Mouse (Mus musculus) liver, embryonic 11.5 days (tissue): ENCODE results near the gene Slit1. TPM values are rescaled to one million over a fixed set of nuclear protein-coding genes. Genes with fewer than 3 reads are reported as not detected.
A peak's percentile ranks its signal among the peaks of the same experiment; 100 is the strongest.

ENCODE experiments used
- ATAC-seq: fragments of 200-750 bp; cut with Nextera tagmentation; replicated peaks from 2 replicates; pipeline ENCODE4 v1.8.0; 2017; ENCODE audit warnings: moderate number of reproducible peaks, mild to moderate bottlenecking, moderate TSS enrichment, moderate library complexity; ENCODE audit not compliant: low FRiP score
- DNase-seq: peaks from one replicate; pipeline ENCODE4 v3.0.0-alpha.2; 2017; ENCODE audit warnings: low spot score
- H3K27ac ChIP-seq: fragments of 300-500 bp; sonication (generic); 2 replicates; pipeline ENCODE4 v1.5.1; 2014; ENCODE audit warnings: mild to moderate bottlenecking, low read depth, low read length, control low read depth
- H3K27me3 ChIP-seq: fragments of 300-500 bp; sonication (generic); replicated peaks from 2 replicates; pipeline ENCODE4 v1.6.1; 2014; ENCODE audit warnings: low read length, mixed read lengths; ENCODE audit not compliant: control insufficient read depth, insufficient read depth
- H3K36me3 ChIP-seq: fragments of 300-500 bp; sonication (generic); 2 replicates; pipeline ENCODE4 v1.6.1; 2014; ENCODE audit warnings: mild to moderate bottlenecking, low read length, moderate library complexity, mixed read lengths; ENCODE audit not compliant: control insufficient read depth, insufficient read depth
- H3K4me1 ChIP-seq: fragments of 300-500 bp; sonication (generic); replicated peaks from 2 replicates; pipeline ENCODE4 v1.6.1; 2014; ENCODE audit warnings: low read length, mixed read lengths; ENCODE audit not compliant: control insufficient read depth, insufficient read depth
- H3K4me2 ChIP-seq: fragments of 300-500 bp; sonication (generic); 2 replicates; pipeline ENCODE4 v1.6.1; 2014; ENCODE audit warnings: mild to moderate bottlenecking, control low read depth, moderate library complexity
- H3K4me3 ChIP-seq: fragments of 300-500 bp; sonication (generic); 2 replicates; pipeline ENCODE4 v1.5.1; 2014; ENCODE audit warnings: low read depth, low read length, control low read depth
- H3K9ac ChIP-seq: fragments of 300-500 bp; sonication (generic); 2 replicates; pipeline ENCODE4 v1.6.1; 2014; ENCODE audit warnings: low read depth, low read length, control low read depth
- H3K9me3 ChIP-seq: fragments of 300-500 bp; sonication (generic); 2 replicates; pipeline ENCODE4 v1.6.1; 2016; ENCODE audit warnings: low read length, inconsistent platforms, mixed read lengths; ENCODE audit not compliant: control insufficient read depth
- WGBS: fragments of 180-500 bp; shearing (Covaris S2); extraction: QIAGEN DNeasy Blood & Tissue Kit; methylation state at CpG from one replicate; pipeline ENCODE4 v1.1.7; 2014; 5-methylcytosine and 5-hydroxymethylcytosine counted together
- polyA plus RNA-seq: library from polyadenylated mRNA; unstranded; fragments of >200 nt; fragmentation: Nextera tagmentation; extraction: Ambion mirVana; gene quantifications from 2 replicates; pipeline ENCODE4 v1.2.1, GENCODE M21; 2014

Gene Slit1
- polyA plus RNA-seq, 1 experiment from 2014 or later: 0.26 TPM

DNA sequence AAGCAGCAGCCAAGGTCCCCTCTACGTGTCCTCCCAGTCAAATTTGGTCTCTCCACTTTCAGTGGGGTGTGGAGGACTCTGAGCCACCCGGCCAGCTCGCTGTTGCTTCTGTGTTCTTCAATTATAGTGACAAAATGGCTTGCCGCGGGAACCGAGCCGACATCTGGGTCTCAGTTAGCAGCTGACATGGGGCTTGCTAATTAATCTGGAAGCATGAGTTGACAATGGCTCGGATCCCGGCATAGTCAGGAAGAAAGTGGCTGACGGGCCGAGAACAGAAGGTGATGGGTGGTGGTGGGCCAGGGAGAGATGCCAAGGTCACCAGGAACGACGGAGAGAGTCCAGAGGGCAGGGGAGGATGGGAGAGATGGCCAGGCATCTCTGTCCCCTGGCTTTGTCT lies 55.2 kb downstream of the Slit1 start:
- H3K4me1 ChIP-seq: no peaks in the 10 kb centered on the region
- H3K27ac ChIP-seq: no peak overlapping the region
- ATAC-seq (no peak), DNase-seq (no peak)
- H3K9ac ChIP-seq: no peak overlapping the region
- no peak overlapping the region for H3K4me2 ChIP-seq
- no peak overlapping the region for H3K4me3 ChIP-seq
- 71% methylated on average over 13 of the region's 13 CpGs for WGBS
- no peaks in the 10 kb centered on the region for H3K27me3 ChIP-seq
- H3K36me3 ChIP-seq: no peaks in the 10 kb centered on the region
- no peaks in the 10 kb centered on the region for H3K9me3 ChIP-seq

- 84% methylated on average over 8 of the region's 8 CpGs for WGBS
- Histone ChIP-seq H3K9me3 (no peaks in the 10 kb centered on the region), H3K27me3 (no peaks in the 10 kb centered on the region), H3K4me3 (no peak overlapping the region), H3K36me3 (no peaks in the 10 kb centered on the region), H3K4me1 (no peaks in the 10 kb centered on the region), H3K27ac (no peak overlapping the region), H3K9ac (no peak overlapping the region), H3K4me2 (no peak overlapping the region)
- DNase-seq (no peak), ATAC-seq (no peak)
Measured at GRCm38 (mm10) chr19:41687836-41688235, 55.6 kb downstream of the Slit1 start.

- H3K27me3 ChIP-seq: no peaks in the 10 kb centered on the region
- no peak for ATAC-seq
Measured at GRCm38 (mm10) chr19:41686194-41686593, 57.3 kb downstream of the Slit1 start.

DNA sequence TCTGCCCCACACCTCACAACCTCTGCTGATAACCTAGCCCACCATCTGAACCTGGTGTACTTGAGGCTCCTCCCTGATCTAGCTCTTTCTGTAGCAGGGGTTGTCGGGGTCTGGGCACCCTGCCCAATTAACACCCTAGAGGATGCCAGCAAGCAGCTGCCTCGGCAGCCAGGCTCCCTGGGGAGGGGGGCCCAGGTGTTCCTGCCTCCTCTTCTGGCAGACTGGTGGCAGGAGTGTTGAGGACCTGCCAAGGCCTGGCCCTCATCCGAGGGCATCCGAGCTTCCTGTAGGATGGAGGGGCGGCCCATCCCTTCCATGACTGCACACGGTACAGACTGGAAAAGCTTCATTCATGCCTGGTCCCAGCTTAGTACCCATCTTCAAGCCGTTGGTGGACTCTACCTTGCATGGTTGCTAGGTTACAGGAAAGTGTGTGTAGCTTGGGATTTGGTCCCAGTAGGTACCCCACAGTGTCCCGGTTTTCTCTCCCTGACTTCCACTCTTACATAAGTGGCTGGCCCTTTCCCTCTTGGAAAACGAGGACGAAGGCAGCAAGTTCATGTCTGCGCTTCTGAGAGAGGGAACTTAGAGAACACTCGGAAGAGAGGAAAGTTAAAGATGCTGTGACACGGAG lies 57.9 kb downstream of the Slit1 start:
- Histone ChIP-seq H3K4me1 (no peaks in the 10 kb centered on the region), H3K9ac (no peak overlapping the region), H3K9me3 (no peaks in the 10 kb centered on the region), H3K27ac (no peak overlapping the region), H3K36me3 (no peaks in the 10 kb centered on the region), H3K27me3 (no peaks in the 10 kb centered on the region), H3K4me3 (no peak overlapping the region), H3K4me2 (no peak overlapping the region)
- no peak for DNase-seq
- ATAC-seq: no peak
- 82% methylated on average over 13 of the region's 13 CpGs for WGBS

More at GRCm38 (mm10) chr19:41686194-41686593, 57.3 kb downstream of the Slit1 start:
- WGBS: 81% methylated on average over 2 of the region's 2 CpGs
- Histone ChIP-seq H3K9me3 (no peaks in the 10 kb centered on the region), H3K36me3 (no peaks in the 10 kb centered on the region), H3K4me3 (no peak overlapping the region), H3K4me2 (no peak overlapping the region), H3K4me1 (no peaks in the 10 kb centered on the region), H3K27ac (no peak overlapping the region), H3K9ac (no peak overlapping the region)
- no peak for DNase-seq

DNA sequence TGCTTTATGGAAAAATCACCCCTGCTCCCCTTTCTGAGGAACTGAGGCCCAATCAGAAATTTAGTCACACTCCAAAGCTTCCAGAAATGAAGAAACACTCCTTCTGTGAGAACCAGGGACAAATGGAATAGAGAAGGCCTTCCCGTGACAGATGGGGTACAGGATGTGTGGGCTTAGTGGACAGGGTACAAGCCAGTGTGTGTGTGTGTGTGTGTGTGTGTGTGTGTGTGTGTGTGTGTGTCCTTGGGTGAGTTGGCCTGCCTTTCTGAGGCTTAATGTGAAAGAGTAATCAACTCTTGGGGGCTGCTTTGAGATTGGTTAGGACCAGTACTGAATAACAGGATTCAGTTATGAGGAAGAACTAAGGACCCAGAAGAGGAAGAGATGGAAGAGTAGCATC lies 58.6 kb downstream of the Slit1 start:
- DNase-seq (no peak), ATAC-seq (no peak)
- no peaks in the 10 kb centered on the region for H3K4me1 ChIP-seq
- no peak overlapping the region for H3K27ac ChIP-seq
- no peak overlapping the region for H3K4me2 ChIP-seq
- no peak overlapping the region for H3K4me3 ChIP-seq
- no peaks in the 10 kb centered on the region for H3K27me3 ChIP-seq
- WGBS: 66% methylated on average over 1 of the region's 1 CpGs
- H3K36me3 ChIP-seq: no peaks in the 10 kb centered on the region
- H3K9me3 ChIP-seq: no peaks in the 10 kb centered on the region
- H3K9ac ChIP-seq: no peak overlapping the region

DNA sequence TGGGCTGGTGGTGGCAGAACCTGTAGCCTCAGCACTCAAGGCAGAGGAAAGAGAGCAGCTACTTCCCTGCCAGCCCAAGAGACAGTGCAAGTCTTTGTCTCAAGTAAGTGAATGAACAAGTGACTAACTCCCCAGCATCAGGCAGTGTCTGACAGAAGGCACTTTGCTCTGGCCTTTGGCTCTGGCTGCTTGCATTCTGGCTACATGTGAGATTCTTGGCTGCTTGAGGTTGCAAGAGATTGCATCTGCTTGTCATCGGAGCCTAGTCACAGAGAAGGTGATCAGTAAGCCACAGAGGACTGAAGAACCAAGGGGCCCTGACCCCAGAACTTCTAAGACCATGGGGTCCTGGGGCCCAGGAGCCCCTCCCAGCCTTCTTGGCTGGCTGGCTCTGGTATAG lies 59.5 kb downstream of the Slit1 start:
- 63% methylated on average over 1 of the region's 1 CpGs for WGBS
- DNase-seq: no peak
- Histone ChIP-seq H3K27ac (no peak overlapping the region), H3K4me2 (no peak overlapping the region), H3K27me3 (peaks cover 1% of the 10 kb centered on the region; the same call in 1 of the 2 replicates), H3K9ac (no peak overlapping the region), H3K4me3 (no peak overlapping the region), H3K9me3 (no peaks in the 10 kb centered on the region), H3K36me3 (no peaks in the 10 kb centered on the region), H3K4me1 (no peaks in the 10 kb centered on the region; the same call in 1 of the 2 replicates)
- ATAC-seq: no peak

- 78% methylated on average over 1 of the region's 1 CpGs for WGBS
- Histone ChIP-seq H3K36me3 (no peaks in the 10 kb centered on the region), H3K9ac (no peak overlapping the region), H3K4me3 (no peak overlapping the region), H3K4me2 (no peak overlapping the region), H3K27me3 (peaks cover 7% of the 10 kb centered on the region), H3K4me1 (peaks cover 4% of the 10 kb centered on the region), H3K9me3 (no peaks in the 10 kb centered on the region), H3K27ac (no peak overlapping the region)
- ATAC-seq (no peak; the same call in 1 of the 2 replicates), DNase-seq (no peak)
Measured at GRCm38 (mm10) chr19:41680267-41680666, 63.2 kb downstream of the Slit1 start.

GRCm38 (mm10) chr19:41679028-41679427 lies 64.4 kb downstream of the Slit1 start:
- H3K27ac ChIP-seq: no peak overlapping the region
- WGBS: 38% methylated on average over 15 of the region's 15 CpGs
- peaks cover 4% of the 10 kb centered on the region for H3K4me1 ChIP-seq
- no peak overlapping the region for H3K4me2 ChIP-seq
- DNase-seq: no peak
- no peak for ATAC-seq
- H3K27me3 ChIP-seq: peaks cover 7% of the 10 kb centered on the region
- H3K9ac ChIP-seq: no peak overlapping the region
- no peaks in the 10 kb centered on the region for H3K36me3 ChIP-seq
- no peak overlapping the region for H3K4me3 ChIP-seq
- no peaks in the 10 kb centered on the region for H3K9me3 ChIP-seq

- H3K4me1 ChIP-seq: peaks cover 4% of the 10 kb centered on the region
- ATAC-seq: peak; percentile 66
- DNase-seq: no peak
- no peak overlapping the region for H3K27ac ChIP-seq
- H3K36me3 ChIP-seq: no peaks in the 10 kb centered on the region
- 18% methylated on average over 4 of the region's 4 CpGs for WGBS
- no peak overlapping the region for H3K4me2 ChIP-seq
- no peak overlapping the region for H3K4me3 ChIP-seq
- no peak overlapping the region for H3K9ac ChIP-seq
- peaks cover 7% of the 10 kb centered on the region for H3K27me3 ChIP-seq
- H3K9me3 ChIP-seq: no peaks in the 10 kb centered on the region
Measured at GRCm38 (mm10) chr19:41677575-41677974, 65.9 kb downstream of the Slit1 start.
